Mouse (Mus musculus) fibroblast of lung, adult 2 months (primary cell): Measurements from ENCODE around the gene Tmtc1.

ENCODE experiments used
- DNase-seq: peaks from one replicate; pipeline ENCODE4 v3.0.0-alpha.2; 2011; ENCODE audit warnings: low read depth

Tmtc1 gene

GRCm38 (mm10) chr6:148420387-148420786 lies 23.8 kb downstream of the Tmtc1 start:
- DNase-seq = no peak

- no peak for DNase-seq
These were observed 27.6 kb downstream of the Tmtc1 start for GRCm38 (mm10) chr6:148416597-148416996.

- DNase-seq = no peak
These were observed 30.6 kb downstream of the Tmtc1 start for GRCm38 (mm10) chr6:148413638-148414037.

- no peak for DNase-seq
These were observed 37.2 kb downstream of the Tmtc1 start for GRCm38 (mm10) chr6:148406792-148407490.

- DNase-seq = no peak
These were observed 38.6 kb downstream of the Tmtc1 start for GRCm38 (mm10) chr6:148405599-148405998.

- DNase-seq = no peak
These were observed 39.7 kb downstream of the Tmtc1 start for GRCm38 (mm10) chr6:148404500-148404899.

GRCm38 (mm10) chr6:148403761-148404160 lies 40.4 kb downstream of the Tmtc1 start:
- DNase-seq = no peak

GRCm38 (mm10) chr6:148401031-148401430 lies 43.2 kb downstream of the Tmtc1 start:
- DNase-seq = no peak

GRCm38 (mm10) chr6:148399541-148399940 lies 44.6 kb downstream of the Tmtc1 start:
- no peak for DNase-seq

GRCm38 (mm10) chr6:148398888-148399287 lies 45.3 kb downstream of the Tmtc1 start:
- DNase-seq = no peak

- no peak for DNase-seq
These were observed 46.9 kb downstream of the Tmtc1 start for GRCm38 (mm10) chr6:148397270-148397669.

- DNase-seq = no peak
These were observed 48.9 kb downstream of the Tmtc1 start for GRCm38 (mm10) chr6:148395272-148395671.

GRCm38 (mm10) chr6:148394294-148394693 lies 49.9 kb downstream of the Tmtc1 start:
- no peak for DNase-seq

- DNase-seq = no peak
These were observed 52.0 kb downstream of the Tmtc1 start for GRCm38 (mm10) chr6:148392147-148392546.

- no peak for DNase-seq
These were observed 52.9 kb downstream of the Tmtc1 start for GRCm38 (mm10) chr6:148391286-148391685.

GRCm38 (mm10) chr6:148390630-148391276 lies 53.4 kb downstream of the Tmtc1 start:
- DNase-seq = no peak

GRCm38 (mm10) chr6:148387990-148388389 lies 56.2 kb downstream of the Tmtc1 start:
- DNase-seq = no peak

GRCm38 (mm10) chr6:148384111-148384895 lies 59.9 kb downstream of the Tmtc1 start:
- peak; percentile 77 for DNase-seq

GRCm38 (mm10) chr6:148381163-148381782 lies 62.9 kb downstream of the Tmtc1 start:
- DNase-seq = peak; percentile 65

- no peak for DNase-seq
These were observed 68.5 kb downstream of the Tmtc1 start for GRCm38 (mm10) chr6:148375618-148376209.

GRCm38 (mm10) chr6:148375015-148375414 lies 69.2 kb downstream of the Tmtc1 start:
- no peak for DNase-seq

- no peak for DNase-seq
These were observed 70.7 kb downstream of the Tmtc1 start for GRCm38 (mm10) chr6:148373444-148373843.
